In genomic region chr16:3532586-3532985, GRCm38 (mm10) we compare ENCODE assay signal across 40 mouse cellular contexts. TPM values are rescaled to one million over a fixed set of nuclear protein-coding genes. Genes with fewer than 3 reads are reported as not detected.
"Had no signal": no experiment of that assay in that cellular context is flagged by ENCODE, and none has a peak within 500 bp of the region (broad histone marks: within the 10 kb centered on the region; RNA-seq: fewer than 3 reads in every experiment).

No protein-coding gene starts in this region.

RNA-seq across cellular contexts. Expression of gene Olfr161, which starts 58.3 kb away (rescaled TPM):
- total RNA-seq: left cerebral cortex, postnatal 10 days; left cerebral cortex, postnatal 14 days; left cerebral cortex, postnatal 25 days; left cerebral cortex, postnatal 36 days; left cerebral cortex, postnatal 4 days; liver, adult 2 months; megakaryocyte progenitor cell, adult 5-6 weeks; megakaryocyte, adult 5-6 weeks; megakaryocyte-erythroid progenitor cell, adult 5-6 weeks; midbrain, postnatal 0 days; monocyte, adult 5-6 weeks had no signal
- polyA plus RNA-seq: limb, embryonic 10.5 days; limb, embryonic 11.5 days; limb, embryonic 12.5 days; limb, embryonic 13.5 days; limb, embryonic 14.5 days; limb, embryonic 15.5 days; liver, adult 2 months; liver, embryonic 11.5 days; liver, embryonic 12.5 days; liver, embryonic 13.5 days; liver, embryonic 14.5 days; liver, embryonic 15.5 days; liver, embryonic 16.5 days; liver, postnatal 0 days; lung, adult 2 months; lung, embryonic 14.5 days; lung, embryonic 15.5 days; lung, embryonic 16.5 days; lung, postnatal 0 days; macrophage; midbrain, embryonic 10.5 days; midbrain, embryonic 11.5 days; midbrain, embryonic 12.5 days; midbrain, embryonic 13.5 days; midbrain, embryonic 14.5 days; midbrain, embryonic 15.5 days; midbrain, embryonic 16.5 days; midbrain, postnatal 0 days; myocyte; neural tube, embryonic 11.5 days; neural tube, embryonic 12.5 days had no signal
